Mouse (Mus musculus): ENCODE data around the gene Col10a1. TPM values are rescaled to one million over a fixed set of nuclear protein-coding genes. Genes with fewer than 3 reads are reported as not detected.

Col10a1 gene
- 1.7 and 6.0 TPM in 2 replicates for polyA plus RNA-seq (2015; fragmentation: Nextera tagmentation; extraction: Ambion mirVana)

DNA sequence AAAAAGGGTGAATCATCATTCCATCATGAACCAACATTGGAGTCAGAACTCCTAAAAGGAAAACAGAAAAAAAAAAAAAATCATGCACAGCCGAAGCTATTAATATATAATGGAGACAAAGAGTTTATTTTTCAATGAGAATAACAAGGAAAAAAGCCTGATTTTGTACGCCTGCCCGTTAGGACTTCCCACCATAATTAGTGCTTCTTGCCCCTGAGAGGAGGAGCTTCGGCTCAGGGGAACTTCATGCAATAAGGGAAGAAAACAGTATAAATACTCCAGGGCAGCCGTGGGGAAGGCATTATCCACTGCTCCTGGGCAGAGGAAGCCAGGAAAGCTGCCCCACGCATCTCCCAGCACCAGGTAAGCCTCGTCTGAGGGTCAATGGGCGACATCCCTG lies at the start of gene Col10a1:
Gene Col10a1 (plus strand): TSS at position 301 of the 400 bp plus-strand sequence.
- Histone ChIP-seq H3K27ac (replicated peaks) (no peak within 1 kb of the TSS), H3K9me3 (replicated peaks) (no peaks in the 10 kb centered on the region), H3K4me1 (0 out of 2 replicates have a peak, but pooled peaks cover 2% of the 10 kb centered on the region), H3K36me3 (no peaks in the 10 kb centered on the region), H3K4me3 (replicated peaks) (no peak within 1 kb of the TSS), H3K9ac (replicated peaks) (no peak within 1 kb of the TSS), H3K4me2 (no peak within 1 kb of the TSS), H3K27me3 (replicated peaks) (no peaks in the 10 kb centered on the region)
- WGBS = 64% methylated on average over 8 of the region's 8 CpGs
- no peak for ATAC-seq (ENCODE audit: low FRiP score)

DNA sequence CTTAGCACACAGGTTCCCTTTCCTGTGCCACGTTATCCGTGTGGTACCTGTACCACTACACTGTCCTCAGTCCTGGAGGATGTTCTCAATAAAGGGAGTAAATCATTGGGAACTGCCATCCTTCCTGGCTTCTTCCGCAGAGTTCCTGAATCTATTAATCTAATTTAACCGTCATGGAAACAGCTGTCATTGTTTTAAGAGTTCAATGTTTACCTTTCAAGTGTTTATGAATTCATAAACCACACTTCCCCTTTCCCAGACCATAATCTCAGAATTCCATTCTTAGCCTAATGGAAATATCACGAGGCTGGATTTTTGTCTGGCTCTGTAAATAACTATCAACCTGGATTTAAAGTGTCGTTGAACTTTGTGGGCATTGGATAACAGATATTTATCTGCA lies 48.8 kb upstream of the Col10a1 start:
- no peak overlapping the region for H3K9ac ChIP-seq (replicated peaks)
- no peaks in the 10 kb centered on the region for H3K36me3 ChIP-seq
- H3K4me1 ChIP-seq = no peaks in the 10 kb centered on the region
- no peaks in the 10 kb centered on the region for H3K9me3 ChIP-seq (replicated peaks)
- no peaks in the 10 kb centered on the region for H3K27me3 ChIP-seq (replicated peaks)
- no peak overlapping the region for H3K4me3 ChIP-seq (replicated peaks)
- no peak for ATAC-seq (ENCODE audit: low FRiP score)
- H3K4me2 ChIP-seq = no peak overlapping the region
- WGBS = 81% methylated on average over 6 of the region's 6 CpGs
- no peak overlapping the region for H3K27ac ChIP-seq (replicated peaks)

DNA sequence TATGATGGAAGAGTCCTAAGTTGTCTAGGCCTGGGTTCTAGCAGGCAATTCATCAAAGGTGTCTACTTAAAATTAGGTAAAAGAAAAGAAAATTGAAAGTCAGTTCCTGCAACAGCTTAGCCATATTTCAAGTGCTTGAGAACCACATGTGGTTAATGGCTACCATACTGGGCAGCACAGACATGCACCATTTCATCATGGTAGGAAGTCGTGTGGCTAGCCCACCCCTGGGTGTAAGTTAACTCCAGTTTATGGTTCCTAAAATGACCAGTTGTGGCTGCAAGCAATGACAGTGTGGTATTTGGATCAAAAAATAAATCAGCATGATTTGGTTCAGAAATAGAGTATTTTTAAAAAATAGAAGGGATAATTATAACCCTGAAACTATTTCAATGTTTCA lies 47.9 kb upstream of the Col10a1 start:
- Histone ChIP-seq H3K27me3 (replicated peaks) (no peaks in the 10 kb centered on the region), H3K9ac (replicated peaks) (no peak overlapping the region), H3K4me1 (no peaks in the 10 kb centered on the region), H3K4me2 (no peak overlapping the region), H3K9me3 (replicated peaks) (no peaks in the 10 kb centered on the region), H3K27ac (replicated peaks) (no peak overlapping the region), H3K4me3 (replicated peaks) (no peak overlapping the region), H3K36me3 (no peaks in the 10 kb centered on the region)
- no peak for ATAC-seq (ENCODE audit: low FRiP score)
- 69% methylated on average over 1 of the region's 1 CpGs for WGBS

DNA sequence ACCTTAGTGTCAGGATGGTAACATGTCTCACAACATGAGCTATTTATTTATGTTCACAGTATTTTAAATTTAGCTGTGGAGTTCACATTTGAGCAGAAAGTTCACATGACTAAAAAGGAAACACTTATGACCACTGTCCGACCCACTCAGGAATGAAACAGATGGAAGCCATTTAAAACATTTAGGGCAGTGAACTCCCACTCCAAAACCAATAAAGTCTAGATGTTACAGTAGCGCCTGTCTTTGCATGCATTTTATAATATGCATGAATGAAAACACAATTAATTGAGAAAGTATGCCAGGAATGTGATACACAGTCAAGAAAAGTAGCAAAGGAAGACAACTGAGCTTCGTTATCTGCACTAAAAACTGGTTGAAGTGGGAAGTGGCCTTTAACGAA lies 37.6 kb upstream of the Col10a1 start:
- Histone ChIP-seq H3K4me1 (no peaks in the 10 kb centered on the region), H3K4me2 (no peak overlapping the region), H3K4me3 (replicated peaks) (no peak overlapping the region), H3K9me3 (replicated peaks) (no peaks in the 10 kb centered on the region), H3K36me3 (no peaks in the 10 kb centered on the region), H3K9ac (replicated peaks) (no peak overlapping the region), H3K27ac (replicated peaks) (no peak overlapping the region), H3K27me3 (replicated peaks) (no peaks in the 10 kb centered on the region)
- no peak for ATAC-seq (ENCODE audit: low FRiP score)
- WGBS = 89% methylated on average over 4 of the region's 4 CpGs

DNA sequence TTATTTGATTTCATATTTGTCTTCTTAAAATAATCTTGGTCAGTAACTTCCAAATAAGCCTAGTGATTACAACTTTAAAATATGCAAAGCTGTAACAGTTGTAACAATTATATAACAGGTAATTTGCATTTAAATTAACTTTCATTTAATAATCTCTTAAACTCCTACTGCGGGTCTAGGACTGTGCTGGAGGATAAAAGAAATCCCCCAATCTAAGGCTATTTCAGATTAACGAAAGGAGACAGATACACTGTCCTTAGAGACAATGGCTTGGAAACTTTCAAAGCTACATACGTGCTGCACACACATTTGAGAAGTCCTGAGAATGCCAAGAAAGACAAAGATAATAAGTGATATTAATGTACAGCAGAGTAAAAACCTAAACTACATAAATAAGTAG lies 31.5 kb upstream of the Col10a1 start:
- no peak for ATAC-seq (ENCODE audit: low FRiP score)
- 70% methylated on average over 3 of the region's 3 CpGs for WGBS
- H3K4me1 ChIP-seq = no peaks in the 10 kb centered on the region

DNA sequence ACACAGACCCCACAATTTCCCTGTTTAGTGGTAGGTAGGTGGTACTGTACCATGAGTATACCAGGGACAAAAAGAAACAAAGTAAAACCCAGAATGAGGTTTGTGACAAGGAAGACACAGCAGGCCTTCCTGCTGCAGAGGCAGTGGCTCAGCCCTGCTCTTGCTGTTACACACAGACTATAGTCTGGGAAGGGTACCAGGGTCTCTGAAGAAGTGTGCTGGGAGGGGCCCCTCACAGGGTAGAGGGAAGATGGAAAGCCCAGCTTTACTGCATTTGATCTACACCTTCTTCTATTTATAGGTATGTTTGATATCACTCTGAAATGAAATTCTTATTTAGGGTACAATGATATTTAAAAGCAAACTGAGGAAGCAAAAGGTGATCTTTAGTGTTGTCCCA lies 26.0 kb upstream of the Col10a1 start:
- Histone ChIP-seq H3K36me3 (no peaks in the 10 kb centered on the region), H3K27ac (replicated peaks) (no peak overlapping the region), H3K27me3 (replicated peaks) (no peaks in the 10 kb centered on the region), H3K9me3 (replicated peaks) (no peaks in the 10 kb centered on the region), H3K4me1 (no peaks in the 10 kb centered on the region), H3K4me2 (no peak overlapping the region), H3K9ac (replicated peaks) (no peak overlapping the region), H3K4me3 (replicated peaks) (no peak overlapping the region)
- no peak for ATAC-seq (ENCODE audit: low FRiP score)

More for the DNA sequence above, 31.5 kb upstream of the Col10a1 start:
- no peak overlapping the region for H3K4me3 ChIP-seq (replicated peaks)
- no peaks in the 10 kb centered on the region for H3K27me3 ChIP-seq (replicated peaks)
- H3K36me3 ChIP-seq = no peaks in the 10 kb centered on the region
- H3K4me2 ChIP-seq = no peak overlapping the region
- H3K9ac ChIP-seq (replicated peaks) = no peak overlapping the region
- H3K27ac ChIP-seq (replicated peaks) = no peak overlapping the region
- H3K9me3 ChIP-seq (replicated peaks) = no peaks in the 10 kb centered on the region

DNA sequence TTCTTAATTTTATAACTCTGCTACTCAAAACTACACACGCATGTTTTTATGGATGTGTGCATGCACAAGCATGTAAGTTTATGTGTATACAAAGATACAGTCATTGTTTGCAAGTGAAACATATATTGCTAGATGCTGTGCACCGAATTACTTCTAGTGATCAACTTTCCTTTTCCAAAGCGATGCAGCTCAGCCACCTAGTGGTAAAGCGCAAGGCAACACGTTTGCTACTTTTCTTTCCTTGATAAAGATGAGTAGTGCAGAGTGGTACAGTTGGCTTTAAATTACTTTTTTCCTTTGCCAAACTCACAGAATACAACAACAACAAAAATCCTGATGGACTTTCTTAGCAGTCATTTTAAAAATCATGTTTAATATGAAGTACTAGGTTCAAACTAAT lies 21.6 kb upstream of the Col10a1 start:
- no peak overlapping the region for H3K4me3 ChIP-seq (replicated peaks)
- H3K36me3 ChIP-seq = no peaks in the 10 kb centered on the region
- no peaks in the 10 kb centered on the region for H3K9me3 ChIP-seq (replicated peaks)
- H3K27me3 ChIP-seq (replicated peaks) = no peaks in the 10 kb centered on the region
- H3K27ac ChIP-seq (replicated peaks) = no peak overlapping the region
- no peak for ATAC-seq (ENCODE audit: low FRiP score)
- WGBS = 73% methylated on average over 5 of the region's 5 CpGs
- H3K9ac ChIP-seq (replicated peaks) = no peak overlapping the region
- H3K4me1 ChIP-seq = no peaks in the 10 kb centered on the region
- H3K4me2 ChIP-seq = no peak overlapping the region

DNA sequence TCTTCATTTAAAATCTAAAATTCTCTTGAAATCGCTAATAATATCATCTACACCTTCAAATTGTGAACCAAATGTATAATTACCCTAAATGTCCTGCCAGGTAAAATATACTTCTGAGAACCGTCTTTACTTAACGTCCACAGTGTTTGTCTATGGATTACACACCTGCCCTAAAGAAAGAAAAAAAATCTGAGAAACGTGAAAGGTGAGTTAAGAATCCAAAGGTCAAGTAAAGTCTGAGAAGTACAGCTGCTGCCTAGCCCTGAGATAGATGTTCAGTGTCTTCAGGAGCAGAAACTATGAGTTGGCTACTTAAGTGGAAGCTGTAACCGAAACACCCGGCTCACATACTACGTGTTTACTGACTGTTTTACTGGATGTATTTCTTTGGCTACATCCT lies 16.4 kb upstream of the Col10a1 start:
- ATAC-seq (ENCODE audit: low FRiP score) = no peak
- H3K4me2 ChIP-seq = no peak overlapping the region
- no peak overlapping the region for H3K9ac ChIP-seq (replicated peaks)
- H3K4me1 ChIP-seq = no peaks in the 10 kb centered on the region
- no peak overlapping the region for H3K4me3 ChIP-seq (replicated peaks)
- H3K36me3 ChIP-seq = no peaks in the 10 kb centered on the region
- no peaks in the 10 kb centered on the region for H3K27me3 ChIP-seq (replicated peaks)
- H3K27ac ChIP-seq (replicated peaks) = no peak overlapping the region
- H3K9me3 ChIP-seq (replicated peaks) = no peaks in the 10 kb centered on the region
- WGBS = 88% methylated on average over 7 of the region's 7 CpGs

DNA sequence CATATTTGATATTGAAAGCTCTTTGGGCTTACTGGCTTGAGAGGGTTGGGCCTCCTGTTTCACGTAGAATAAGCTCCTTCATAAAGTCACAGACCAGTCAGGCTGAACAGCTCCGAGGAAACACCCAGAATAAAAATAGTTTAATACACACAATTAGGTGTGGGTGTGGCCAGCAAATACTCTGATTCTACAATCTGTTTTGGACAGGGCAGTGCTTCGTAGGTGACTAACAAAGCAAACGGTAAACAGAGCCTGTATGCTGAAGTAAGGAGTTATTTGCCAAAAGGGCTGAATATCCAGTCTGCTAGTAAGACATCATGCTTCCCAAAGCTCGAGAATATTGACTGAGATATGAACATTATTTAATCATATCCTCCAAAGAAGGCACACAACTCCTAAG lies 4.1 kb upstream of the Col10a1 start:
- ATAC-seq (ENCODE audit: low FRiP score) = no peak

DNA sequence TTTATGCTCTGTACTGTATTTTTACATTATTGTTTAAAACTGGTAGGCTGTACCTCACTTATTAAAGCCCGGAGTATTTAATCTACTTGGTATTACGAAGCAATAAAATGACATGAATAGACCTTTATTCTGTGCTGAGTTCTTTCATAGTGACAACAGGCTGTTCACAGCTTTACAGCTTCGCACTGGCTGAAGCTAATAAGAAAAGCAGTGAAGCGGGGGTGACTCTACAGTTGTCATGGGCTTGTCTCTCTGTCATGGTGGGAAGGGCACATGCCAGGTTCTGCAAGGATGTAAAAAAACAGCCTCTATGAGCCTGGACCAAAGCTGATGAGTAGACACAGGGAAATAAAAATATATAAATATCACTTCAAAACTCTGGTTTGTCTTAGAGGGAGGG lies 7.2 kb downstream of the Col10a1 start:
- no peak overlapping the region for H3K4me3 ChIP-seq (replicated peaks)
- no peaks in the 10 kb centered on the region for H3K27me3 ChIP-seq (replicated peaks)
- H3K4me1 ChIP-seq = no peaks in the 10 kb centered on the region
- H3K9me3 ChIP-seq (replicated peaks) = no peaks in the 10 kb centered on the region
- no peak overlapping the region for H3K9ac ChIP-seq (replicated peaks)
- 35% methylated on average over 4 of the region's 4 CpGs for WGBS
- no peak overlapping the region for H3K27ac ChIP-seq (replicated peaks)
- no peak overlapping the region for H3K4me2 ChIP-seq
- H3K36me3 ChIP-seq = no peaks in the 10 kb centered on the region
- peak; percentile 24; the same call in 1 of the 2 replicates for ATAC-seq (ENCODE audit: low FRiP score)

More for the DNA sequence above, 4.1 kb upstream of the Col10a1 start:
- Histone ChIP-seq H3K27me3 (replicated peaks) (no peaks in the 10 kb centered on the region), H3K4me3 (replicated peaks) (no peak overlapping the region), H3K9ac (replicated peaks) (no peak overlapping the region), H3K9me3 (replicated peaks) (no peaks in the 10 kb centered on the region), H3K4me2 (no peak overlapping the region), H3K27ac (replicated peaks) (no peak overlapping the region), H3K36me3 (no peaks in the 10 kb centered on the region), H3K4me1 (0 out of 2 replicates have a peak, but pooled peaks cover 2% of the 10 kb centered on the region)
- 90% methylated on average over 5 of the region's 5 CpGs for WGBS

DNA sequence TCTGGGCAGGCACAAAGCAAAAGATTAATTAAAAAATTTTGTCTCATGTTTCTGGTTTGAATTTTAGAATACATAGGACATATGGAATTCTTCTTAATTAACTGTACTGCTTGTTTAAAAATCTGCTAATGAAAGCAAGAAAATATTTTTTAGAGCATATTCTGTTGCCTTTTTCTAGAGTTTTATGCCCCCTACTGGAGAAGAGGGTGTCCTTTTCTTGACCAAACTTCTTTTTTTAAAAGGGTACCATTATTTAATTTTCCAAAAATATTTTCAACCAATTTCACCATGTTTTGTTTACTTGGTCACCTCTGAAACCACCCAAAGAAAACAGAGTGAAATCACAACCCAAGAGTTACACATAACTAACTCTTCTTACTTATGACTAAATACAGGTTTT lies 9.5 kb downstream of the Col10a1 start:
- Histone ChIP-seq H3K9ac (replicated peaks) (no peak overlapping the region), H3K4me3 (replicated peaks) (no peak overlapping the region)
- ATAC-seq (ENCODE audit: low FRiP score) = no peak

DNA sequence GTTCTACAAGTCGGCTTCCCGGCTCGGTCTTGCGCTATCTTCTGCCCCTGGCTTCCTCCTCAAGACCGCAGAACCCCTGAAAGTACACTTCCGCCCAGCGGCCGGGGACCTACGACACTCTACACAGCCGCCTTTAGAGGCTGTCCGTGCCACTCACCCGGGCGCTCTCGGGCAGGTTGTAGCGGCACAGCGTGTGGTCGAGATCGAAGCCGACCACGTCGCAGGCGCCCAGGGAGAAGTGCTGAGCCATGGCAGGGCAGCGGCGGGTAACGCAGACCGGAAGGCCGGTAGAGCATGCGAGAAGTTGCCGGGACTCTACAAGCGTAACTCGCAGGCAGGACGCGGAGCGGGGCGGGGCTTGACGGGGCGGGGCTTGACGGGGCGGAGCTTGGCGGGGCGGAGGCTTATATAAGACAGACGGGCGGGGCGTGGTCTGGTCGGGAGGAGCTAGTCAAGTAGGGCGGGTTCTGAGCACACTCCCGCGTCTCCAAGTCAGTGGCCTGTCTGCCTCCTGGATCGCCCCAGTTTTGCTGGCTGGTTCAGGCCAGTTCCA lies 28.5 kb downstream of the Col10a1 start, which contains the start of gene Nt5dc1:
Gene Nt5dc1 (minus strand): TSS at position 349 of the 553 bp plus-strand sequence.
- no peaks in the 10 kb centered on the region for H3K36me3 ChIP-seq
- peak; percentile 99 for ATAC-seq (ENCODE audit: low FRiP score)
- peak within 1 kb of the TSS; percentile 66 for H3K4me2 ChIP-seq
- peak within 1 kb of the TSS; percentile 57 for H3K4me3 ChIP-seq (replicated peaks)
- H3K9ac ChIP-seq (replicated peaks) = peak within 1 kb of the TSS; percentile 53
- H3K27me3 ChIP-seq (replicated peaks) = no peaks in the 10 kb centered on the region
- H3K9me3 ChIP-seq (replicated peaks) = no peaks in the 10 kb centered on the region
- peak within 1 kb of the TSS; percentile 61; the same call in 1 of the 2 replicates for H3K27ac ChIP-seq (replicated peaks)
- under 1% methylated on average over 49 of the region's 49 CpGs for WGBS
- no peaks in the 10 kb centered on the region for H3K4me1 ChIP-seq

More for the DNA sequence above, 9.5 kb downstream of the Col10a1 start:
- H3K27me3 ChIP-seq (replicated peaks) = no peaks in the 10 kb centered on the region
- H3K27ac ChIP-seq (replicated peaks) = no peak overlapping the region
- no peaks in the 10 kb centered on the region for H3K9me3 ChIP-seq (replicated peaks)
- no peak overlapping the region for H3K4me2 ChIP-seq
- H3K4me1 ChIP-seq = no peaks in the 10 kb centered on the region
- no peaks in the 10 kb centered on the region for H3K36me3 ChIP-seq
